Mouse (Mus musculus): Measurements from ENCODE around the gene Rcn3.
"Not testable (repeated sequence)": the region's sequence is repeated elsewhere in the genome, so short reads cannot be mapped to it uniquely, and the experiment has no call there.

DNA sequence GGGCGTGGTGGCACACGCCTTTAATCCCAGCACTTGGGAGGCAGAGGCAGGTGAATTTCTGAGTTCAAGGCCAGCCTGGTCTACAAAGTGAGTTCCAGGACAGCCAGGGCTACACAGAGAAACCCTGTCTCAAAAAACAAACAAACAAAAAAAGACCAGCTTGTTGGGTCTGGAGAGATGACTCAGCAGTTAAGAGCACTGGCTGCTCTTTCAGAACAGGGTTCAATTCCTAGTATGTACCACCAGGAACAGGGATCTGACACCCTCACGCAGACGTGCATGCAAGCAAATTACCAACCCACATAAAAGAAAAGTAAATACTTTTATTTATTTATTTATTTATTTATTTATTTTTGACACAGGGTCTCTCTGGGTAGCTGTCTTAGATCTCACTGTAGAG, 18.1 kb upstream of the Rcn3 start:
- TF ChIP-seq CTCF, POLR2A (IDR thresholded peaks at IDR 0.05; ENCODE audit: extremely low read depth, insufficient read depth, low read length): not testable (repeated sequence)

Data from cortical plate, adult 2 months (tissue).